Mouse (Mus musculus): ENCODE data around the gene Olfr1195. TPM values are rescaled to one million over a fixed set of nuclear protein-coding genes. Genes with fewer than 3 reads are reported as not detected.
"Not testable (repeated sequence)": the region's sequence is repeated elsewhere in the genome, so short reads cannot be mapped to it uniquely, and the experiment has no call there.

Olfr1195 gene
- polyA plus RNA-seq (2014; fragmentation: Nextera tagmentation; extraction: Ambion mirVana) = not detected in 2 replicates

GRCm38 (mm10) chr2:88689087-88689486 is at the start of gene Olfr1195:
TSS of gene Olfr1195 (minus strand) at chr2:88689187.
- H3K27me3 ChIP-seq (replicated peaks; ENCODE audit: control insufficient read depth, insufficient read depth, low read length) = no peaks in the 10 kb centered on the region
- no peaks in the 10 kb centered on the region for H3K9me3 ChIP-seq (ENCODE audit: control insufficient read depth, low read length)
- no peak within 1 kb of the TSS for H3K4me3 ChIP-seq (ENCODE audit: low read depth, low read length)
- no peak for ATAC-seq (ENCODE audit: low read depth)
- H3K9ac ChIP-seq (ENCODE audit: low read depth, low read length) = no peak within 1 kb of the TSS
- H3K36me3 ChIP-seq (ENCODE audit: control insufficient read depth, insufficient read depth, low read length) = no peaks in the 10 kb centered on the region
- no peaks in the 10 kb centered on the region for H3K4me1 ChIP-seq (ENCODE audit: control insufficient read depth, insufficient read depth, low read length)
- H3K27ac ChIP-seq (replicated peaks; ENCODE audit: low read depth, low read length) = no peak within 1 kb of the TSS
- no peak for DNase-seq (ENCODE audit: low spot score)
- no peak within 1 kb of the TSS for H3K4me2 ChIP-seq (ENCODE audit: low read depth, low read length)

DNA sequence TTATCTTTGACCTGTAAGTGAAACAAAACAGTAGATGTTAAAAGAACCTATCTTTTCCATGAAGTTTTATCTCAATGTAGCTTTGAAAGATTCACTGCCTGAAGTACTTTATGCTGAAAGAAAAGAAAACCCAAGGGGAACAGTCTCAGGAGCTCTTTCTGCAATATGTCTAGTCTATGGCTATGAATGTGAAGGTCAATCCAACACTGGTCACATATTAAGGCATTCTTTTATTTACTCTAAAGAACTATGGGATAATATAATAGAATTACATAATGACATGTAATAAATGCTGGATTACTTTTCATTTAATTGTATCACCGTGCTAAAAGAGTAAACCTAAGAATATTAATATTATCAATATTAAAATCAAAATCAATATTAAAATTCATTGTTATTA is 43.3 kb upstream of the Olfr1195 start, which contains the start of gene Olfr1197:
TSS of gene Olfr1197 (minus strand) at position 101 of the 400 bp plus-strand sequence.
- H3K4me2 ChIP-seq (ENCODE audit: low read depth, low read length) = no peak within 1 kb of the TSS
- no peaks in the 10 kb centered on the region for H3K9me3 ChIP-seq (ENCODE audit: control insufficient read depth, low read length)
- H3K36me3 ChIP-seq (ENCODE audit: control insufficient read depth, insufficient read depth, low read length) = no peaks in the 10 kb centered on the region
- DNase-seq (ENCODE audit: low spot score) (no peak), ATAC-seq (ENCODE audit: low read depth) (no peak)
- no peak within 1 kb of the TSS for H3K27ac ChIP-seq (replicated peaks; ENCODE audit: low read depth, low read length)
- WGBS = 85% methylated on average over 1 of the region's 1 CpGs
- H3K4me3 ChIP-seq (ENCODE audit: low read depth, low read length) = no peak within 1 kb of the TSS
- H3K27me3 ChIP-seq (replicated peaks; ENCODE audit: control insufficient read depth, insufficient read depth, low read length) = no peaks in the 10 kb centered on the region
- no peaks in the 10 kb centered on the region for H3K4me1 ChIP-seq (ENCODE audit: control insufficient read depth, insufficient read depth, low read length)
- H3K9ac ChIP-seq (ENCODE audit: low read depth, low read length) = no peak within 1 kb of the TSS

GRCm38 (mm10) chr2:88704497-88704896 is 15.5 kb upstream of the Olfr1195 start, which contains the start of gene Olfr1196:
TSS of gene Olfr1196 (minus strand) at chr2:88704597.
- H3K27me3 ChIP-seq (replicated peaks; ENCODE audit: control insufficient read depth, insufficient read depth, low read length) = no peaks in the 10 kb centered on the region
- WGBS = 82% methylated on average over 2 of the region's 2 CpGs
- H3K9ac ChIP-seq (ENCODE audit: low read depth, low read length) = no peak within 1 kb of the TSS
- no peaks in the 10 kb centered on the region for H3K36me3 ChIP-seq (ENCODE audit: control insufficient read depth, insufficient read depth, low read length)
- H3K4me3 ChIP-seq (ENCODE audit: low read depth, low read length) = no peak within 1 kb of the TSS
- no peak within 1 kb of the TSS for H3K4me2 ChIP-seq (ENCODE audit: low read depth, low read length)
- H3K4me1 ChIP-seq (ENCODE audit: control insufficient read depth, insufficient read depth, low read length) = no peaks in the 10 kb centered on the region
- no peak for ATAC-seq (ENCODE audit: low read depth)
- H3K27ac ChIP-seq (replicated peaks; ENCODE audit: low read depth, low read length) = no peak within 1 kb of the TSS
- no peaks in the 10 kb centered on the region for H3K9me3 ChIP-seq (ENCODE audit: control insufficient read depth, low read length)
- no peak for DNase-seq (ENCODE audit: low spot score)

- not testable (repeated sequence) for H3K9me3 ChIP-seq (ENCODE audit: control insufficient read depth, low read length)
These were observed 13.7 kb downstream of the Olfr1195 start, which contains the start of gene Olfr1193 for GRCm38 (mm10) chr2:88675328-88675727. TSS of gene Olfr1193 (plus strand) at chr2:88675628.

DNA sequence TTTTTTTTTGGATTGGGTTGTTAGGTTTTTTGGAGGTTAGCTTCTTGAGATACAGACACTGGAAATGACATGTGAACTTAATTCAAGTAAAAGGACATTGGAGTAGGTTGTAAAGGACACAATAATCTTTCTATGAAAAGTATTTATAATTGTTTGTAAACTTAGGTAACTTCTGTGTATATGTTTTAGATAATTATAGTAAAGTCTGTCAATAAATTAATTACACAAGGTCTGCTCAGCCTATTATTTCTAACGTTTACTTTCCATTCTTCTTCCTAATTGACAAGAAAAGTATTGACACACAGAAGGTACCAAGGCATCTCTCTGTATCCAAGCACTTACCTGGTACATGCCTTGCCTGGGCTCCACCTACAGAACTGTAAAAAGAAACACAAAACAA is 40.8 kb downstream of the Olfr1195 start, which contains the start of gene Olfr1192-ps1:
TSS of gene Olfr1192-ps1 (plus strand) at position 301 of the 400 bp plus-strand sequence.
- Histone ChIP-seq H3K4me3 (ENCODE audit: low read depth, low read length) (no peak within 1 kb of the TSS), H3K36me3 (ENCODE audit: control insufficient read depth, insufficient read depth, low read length) (no peaks in the 10 kb centered on the region), H3K9ac (ENCODE audit: low read depth, low read length) (no peak within 1 kb of the TSS), H3K27me3 (replicated peaks; ENCODE audit: control insufficient read depth, insufficient read depth, low read length) (no peaks in the 10 kb centered on the region), H3K4me1 (ENCODE audit: control insufficient read depth, insufficient read depth, low read length) (no peaks in the 10 kb centered on the region), H3K9me3 (ENCODE audit: control insufficient read depth, low read length) (no peaks in the 10 kb centered on the region), H3K4me2 (ENCODE audit: low read depth, low read length) (no peak within 1 kb of the TSS), H3K27ac (replicated peaks; ENCODE audit: low read depth, low read length) (no peak within 1 kb of the TSS)
- DNase-seq (ENCODE audit: low spot score) (no peak), ATAC-seq (ENCODE audit: low read depth) (no peak)
- WGBS = 45% methylated on average over 1 of the region's 1 CpGs

More at GRCm38 (mm10) chr2:88675328-88675727, 13.7 kb downstream of the Olfr1195 start, which contains the start of gene Olfr1193:
- not testable (repeated sequence) for DNase-seq (ENCODE audit: low spot score); H3K4me1 ChIP-seq (ENCODE audit: control insufficient read depth, insufficient read depth, low read length); H3K9ac ChIP-seq (ENCODE audit: low read depth, low read length); H3K4me2 ChIP-seq (ENCODE audit: low read depth, low read length); H3K27me3 ChIP-seq (replicated peaks; ENCODE audit: control insufficient read depth, insufficient read depth, low read length); H3K36me3 ChIP-seq (ENCODE audit: control insufficient read depth, insufficient read depth, low read length); H3K27ac ChIP-seq (replicated peaks; ENCODE audit: low read depth, low read length); H3K4me3 ChIP-seq (ENCODE audit: low read depth, low read length); ATAC-seq (ENCODE audit: low read depth)

GRCm38 (mm10) chr2:88640242-88640641 is 48.7 kb downstream of the Olfr1195 start, which contains the start of gene Olfr1191-ps1:
TSS of gene Olfr1191-ps1 (plus strand) at chr2:88640542.
- not testable (repeated sequence) for ATAC-seq (ENCODE audit: low read depth); H3K9ac ChIP-seq (ENCODE audit: low read depth, low read length); H3K4me3 ChIP-seq (ENCODE audit: low read depth, low read length); H3K27ac ChIP-seq (replicated peaks; ENCODE audit: low read depth, low read length); H3K27me3 ChIP-seq (replicated peaks; ENCODE audit: control insufficient read depth, insufficient read depth, low read length); H3K4me2 ChIP-seq (ENCODE audit: low read depth, low read length); H3K36me3 ChIP-seq (ENCODE audit: control insufficient read depth, insufficient read depth, low read length); H3K4me1 ChIP-seq (ENCODE audit: control insufficient read depth, insufficient read depth, low read length); DNase-seq (ENCODE audit: low spot score); H3K9me3 ChIP-seq (ENCODE audit: control insufficient read depth, low read length)
- WGBS = 80% methylated on average over 1 of the region's 1 CpGs

Other genes with a start within 250 kb of the Olfr1195 start
- not detected in 2 replicates for gene Gm13757, start 240.1 kb downstream of the Olfr1195 start, polyA plus RNA-seq (2014; fragmentation: Nextera tagmentation; extraction: Ambion mirVana)
- gene Olfr1183, start 234.3 kb downstream of the Olfr1195 start, polyA plus RNA-seq (2014; fragmentation: Nextera tagmentation; extraction: Ambion mirVana) = not detected in 2 replicates
- gene Olfr1184, start 205.6 kb downstream of the Olfr1195 start, polyA plus RNA-seq (2014; fragmentation: Nextera tagmentation; extraction: Ambion mirVana) = 0.08 TPM in 1 of 2 replicates, not detected in the other
- not detected in 2 replicates for gene Olfr1185-ps1, start 195.9 kb downstream of the Olfr1195 start, polyA plus RNA-seq (2014; fragmentation: Nextera tagmentation; extraction: Ambion mirVana)
- not detected in 2 replicates for gene Olfr1186, start 170.6 kb downstream of the Olfr1195 start, polyA plus RNA-seq (2014; fragmentation: Nextera tagmentation; extraction: Ambion mirVana)
- gene Olfr1188, start 132.3 kb downstream of the Olfr1195 start, polyA plus RNA-seq (2014; fragmentation: Nextera tagmentation; extraction: Ambion mirVana) = not detected in 2 replicates
- gene Olfr1189, start 102.7 kb downstream of the Olfr1195 start, polyA plus RNA-seq (2014; fragmentation: Nextera tagmentation; extraction: Ambion mirVana) = not detected in 2 replicates
- gene Olfr1191-ps1, start 48.6 kb downstream of the Olfr1195 start, polyA plus RNA-seq (2014; fragmentation: Nextera tagmentation; extraction: Ambion mirVana) = not detected in 2 replicates
- gene Olfr1192-ps1, start 40.7 kb downstream of the Olfr1195 start, polyA plus RNA-seq (2014; fragmentation: Nextera tagmentation; extraction: Ambion mirVana) = 0.06 TPM in 1 of 2 replicates, not detected in the other
- gene Olfr1193, start 13.6 kb downstream of the Olfr1195 start, polyA plus RNA-seq (2014; fragmentation: Nextera tagmentation; extraction: Ambion mirVana) = not detected in 2 replicates
- gene Olfr1196, start 15.4 kb upstream of the Olfr1195 start, polyA plus RNA-seq (2014; fragmentation: Nextera tagmentation; extraction: Ambion mirVana) = 0.29 TPM in 1 of 2 replicates, not detected in the other
- gene Olfr1197, start 43.2 kb upstream of the Olfr1195 start, polyA plus RNA-seq (2014; fragmentation: Nextera tagmentation; extraction: Ambion mirVana) = not detected in 2 replicates
- not detected in 2 replicates for gene Olfr1198, start 62.2 kb upstream of the Olfr1195 start, polyA plus RNA-seq (2014; fragmentation: Nextera tagmentation; extraction: Ambion mirVana)
- not detected in 2 replicates for gene Olfr1199, start 71.3 kb upstream of the Olfr1195 start, polyA plus RNA-seq (2014; fragmentation: Nextera tagmentation; extraction: Ambion mirVana)
- gene Olfr1200, start 81.3 kb upstream of the Olfr1195 start, polyA plus RNA-seq (2014; fragmentation: Nextera tagmentation; extraction: Ambion mirVana) = not detected in 2 replicates
- gene Olfr1201, start 103.8 kb upstream of the Olfr1195 start, polyA plus RNA-seq (2014; fragmentation: Nextera tagmentation; extraction: Ambion mirVana) = not detected in 2 replicates
- gene Olfr1202, start 125.3 kb upstream of the Olfr1195 start, polyA plus RNA-seq (2014; fragmentation: Nextera tagmentation; extraction: Ambion mirVana) = not detected in 2 replicates
- gene Olfr1205, start 140.6 kb upstream of the Olfr1195 start, polyA plus RNA-seq (2014; fragmentation: Nextera tagmentation; extraction: Ambion mirVana) = not detected in 2 replicates
- gene Olfr1204, start 160.1 kb upstream of the Olfr1195 start, polyA plus RNA-seq (2014; fragmentation: Nextera tagmentation; extraction: Ambion mirVana) = 0.03 TPM in 1 of 2 replicates, not detected in the other
- gene Olfr1206, start 174.0 kb upstream of the Olfr1195 start, polyA plus RNA-seq (2014; fragmentation: Nextera tagmentation; extraction: Ambion mirVana) = 0.06 TPM in 1 of 2 replicates, not detected in the other
- gene Olfr1208, start 213.1 kb upstream of the Olfr1195 start, polyA plus RNA-seq (2014; fragmentation: Nextera tagmentation; extraction: Ambion mirVana) = not detected in 2 replicates
- not detected in 2 replicates for gene Olfr1209, start 226.0 kb upstream of the Olfr1195 start, polyA plus RNA-seq (2014; fragmentation: Nextera tagmentation; extraction: Ambion mirVana)
- gene Olfr1211, start 248.9 kb upstream of the Olfr1195 start, polyA plus RNA-seq (2014; fragmentation: Nextera tagmentation; extraction: Ambion mirVana) = 0.11 TPM in 1 of 2 replicates, not detected in the other

Data from embryonic facial prominence, embryonic 14.5 days (tissue).